Mouse (Mus musculus) liver, embryonic 14.5 days (tissue): ENCODE results near the gene Ccdc12. TPM values are rescaled to one million over a fixed set of nuclear protein-coding genes. Genes with fewer than 3 reads are reported as not detected.

Source experiments
- ATAC-seq: fragments of 200-750 bp; cut with Nextera tagmentation; 2 replicates; pipeline ENCODE4 v1.8.0; 2017; ENCODE audit warnings: moderate number of reproducible peaks, mild to moderate bottlenecking, moderate library complexity; ENCODE audit not compliant: insufficient read depth
- DNase-seq, 3 experiments: peaks; one replicate each; pipeline ENCODE4 v3.0.0-alpha.2; 2012 to 2013; ENCODE audit warnings: low read depth in 3 of 3, low spot score in 3 of 3
- H3K27ac ChIP-seq: fragments of 300-500 bp; sonication (generic); 2 replicates; pipeline ENCODE4 v1.5.1; 2014; ENCODE audit warnings: moderate library complexity, mild to moderate bottlenecking, control low read depth, inconsistent platforms
- H3K27me3 ChIP-seq: fragments of 300-500 bp; sonication (generic); 2 replicates; pipeline ENCODE4 v1.6.1; 2014; ENCODE audit warnings: mild to moderate bottlenecking, low read length, moderate library complexity; ENCODE audit not compliant: control insufficient read depth, insufficient read depth
- H3K36me3 ChIP-seq: fragments of 300-500 bp; sonication (generic); replicated peaks from 2 replicates; pipeline ENCODE4 v1.6.1; 2014; ENCODE audit warnings: low read depth; ENCODE audit not compliant: control insufficient read depth, insufficient read depth
- H3K4me1 ChIP-seq, 2 experiments: fragments of 200-500 bp in 1 of 2; fragments of 300-500 bp in 1 of 2; sonication (generic) in 1 of 2; replicated peaks; 2 replicates each; pipeline ENCODE4 v1.6.1; 2012 to 2014; ENCODE audit warnings: antibody characterized with exemption in 1 of 2, inconsistent platforms in 1 of 2, low read length in 1 of 2; ENCODE audit not compliant: control insufficient read depth in 2 of 2, insufficient read depth in 2 of 2
- H3K4me2 ChIP-seq: fragments of 300-500 bp; sonication (generic); 2 replicates; pipeline ENCODE4 v1.6.1; 2014; ENCODE audit warnings: low read depth, mild to moderate bottlenecking, control low read depth, moderate library complexity
- H3K4me3 ChIP-seq, 2 experiments: fragments of 200-500 bp in 1 of 2; fragments of 300-500 bp in 1 of 2; sonication (generic) in 1 of 2; 2 replicates each; pipeline ENCODE4 v1.5.1; 2012 to 2014; ENCODE audit warnings: low read depth in 2 of 2, low read length in 2 of 2, mild to moderate bottlenecking in 2 of 2, control low read depth in 1 of 2, inconsistent platforms in 1 of 2, moderate library complexity in 1 of 2; ENCODE audit not compliant: insufficient read depth in 1 of 2
- H3K9ac ChIP-seq: fragments of 300-500 bp; sonication (generic); replicated peaks from 2 replicates; pipeline ENCODE4 v1.6.1; 2014; ENCODE audit warnings: mild to moderate bottlenecking, control low read depth, moderate library complexity
- H3K9me3 ChIP-seq: fragments of 300-500 bp; sonication (generic); 2 replicates; pipeline ENCODE4 v1.6.1; 2016; ENCODE audit warnings: low read length, mixed read lengths; ENCODE audit not compliant: control insufficient read depth
- CTCF ChIP-seq: IDR thresholded peaks from 2 replicates; pipeline ENCODE4 v1.5.1; 2016; ENCODE audit warnings: antibody characterized with exemption, low read depth, control low read depth
- EP300 ChIP-seq: IDR thresholded peaks from 2 replicates; pipeline ENCODE4 v1.6.1; 2016; ENCODE audit warnings: antibody characterized with exemption, low read depth
- WGBS: fragments of 180-500 bp; shearing (Covaris S2); extraction: QIAGEN DNeasy Blood & Tissue Kit; methylation state at CpG from one replicate; pipeline ENCODE4 v1.1.7; 2014; ENCODE audit not compliant: insufficient replicate concordance; 5-methylcytosine and 5-hydroxymethylcytosine counted together
- polyA plus RNA-seq, 2 experiments: library from polyadenylated mRNA; depleted of rRNA in 1 of 2; stranded (reverse) in 1 of 2; unstranded in 1 of 2; fragments of >200 nt; fragmentation: Nextera tagmentation in 1 of 2; extraction: Ambion mirVana in 1 of 2; gene quantifications; 2 replicates each; pipeline versions ENCODE4 v1.2.1 to v1.2.3; 2012 to 2014

The Ccdc12 gene
- polyA plus RNA-seq, 2 experiments: 64.5 to 66.0 TPM

DNA sequence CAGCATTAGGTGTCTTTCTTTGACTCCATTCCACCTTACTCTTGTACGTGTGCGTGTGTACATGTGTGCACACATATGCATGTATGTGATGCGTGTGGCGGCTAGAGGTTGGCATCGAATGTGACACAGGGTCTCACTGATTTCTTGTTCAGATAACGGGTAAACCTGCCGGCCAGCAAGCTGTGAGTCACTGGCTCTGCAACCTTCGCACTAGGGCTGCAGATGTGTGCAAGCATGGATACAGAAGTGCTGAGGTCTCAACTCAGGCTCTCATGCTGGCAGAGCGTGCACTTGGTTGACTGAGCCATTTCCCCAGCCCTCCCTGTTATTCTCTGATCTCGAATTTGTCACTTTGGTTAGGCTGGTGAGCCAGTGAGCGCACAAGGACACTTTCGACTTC lies 3.2 kb downstream of the Ccdc12 start:
- Histone ChIP-seq H3K4me3 (no peak overlapping the region), H3K4me2 (no peak overlapping the region), H3K36me3 (no peaks in the 10 kb centered on the region), H3K4me1 (peaks cover 33 to 66% of the 10 kb centered on the region in 2 experiments), H3K27me3 (no peaks in the 10 kb centered on the region), H3K9ac (no peak overlapping the region), H3K9me3 (no peaks in the 10 kb centered on the region), H3K27ac (no peak overlapping the region)
- DNase-seq (no peak), ATAC-seq (no peak)
- WGBS: 69% methylated on average over 12 of the region's 12 CpGs
- no peak for TF ChIP-seq EP300
- no peak for TF ChIP-seq CTCF

DNA sequence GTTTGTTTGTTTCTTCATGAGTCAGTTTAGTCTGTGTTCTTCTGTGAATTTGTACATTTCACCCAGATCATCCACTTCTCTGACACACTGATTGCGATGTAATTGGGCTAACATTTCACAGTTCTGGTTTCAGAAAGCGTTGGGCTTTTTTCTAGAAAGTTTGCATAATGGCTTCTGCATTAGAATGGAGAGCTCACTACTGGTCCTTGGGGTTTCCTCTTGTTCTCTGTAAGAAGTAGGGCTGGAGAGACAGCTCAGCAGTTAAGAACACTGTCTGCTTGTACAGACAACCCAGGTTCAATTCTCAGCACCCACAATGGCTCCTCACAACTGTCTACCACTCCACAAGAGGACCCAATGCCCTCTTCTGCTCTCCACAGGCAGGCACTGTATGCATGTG lies 3.9 kb downstream of the Ccdc12 start:
- H3K27ac ChIP-seq: no peak overlapping the region

DNA sequence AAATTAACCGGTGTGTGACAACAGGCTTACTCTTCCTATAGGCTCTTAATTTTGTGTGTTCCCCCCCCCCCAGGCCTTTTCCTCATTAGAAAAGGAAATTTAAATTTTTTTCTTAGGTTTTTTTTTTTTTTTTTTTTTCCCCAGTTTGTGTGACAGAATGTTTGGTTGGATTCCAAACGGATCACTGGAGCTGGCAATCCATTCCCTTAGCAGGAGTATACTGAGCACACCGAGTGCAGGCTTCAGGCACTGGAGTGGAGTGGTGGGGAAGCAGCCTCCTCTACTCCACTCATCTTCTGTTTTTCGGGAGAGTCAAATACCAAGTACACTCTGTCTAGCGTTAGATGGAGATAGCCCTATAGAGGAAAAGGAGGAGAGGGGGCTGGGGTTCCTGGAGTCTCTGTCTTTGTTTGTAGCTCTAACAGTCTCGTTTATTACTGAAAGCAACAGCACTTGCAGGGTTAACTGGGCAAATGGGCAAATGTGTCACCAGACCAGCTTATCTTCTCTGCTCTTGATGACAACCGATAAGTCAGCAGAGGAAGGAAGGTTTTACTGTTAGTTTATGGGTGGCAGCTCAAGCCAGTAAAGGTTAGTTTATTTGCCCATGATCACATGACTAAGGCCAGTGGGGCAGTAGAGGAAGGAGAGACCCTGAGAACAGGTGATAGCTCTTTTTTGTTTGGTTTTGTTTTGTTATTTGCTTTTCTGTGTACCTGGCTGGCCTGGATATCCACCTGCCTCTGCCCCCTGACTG lies 4.7 kb downstream of the Ccdc12 start:
- DNase-seq (no peak), ATAC-seq (no peak)
- no peaks in the 10 kb centered on the region for H3K36me3 ChIP-seq
- no peak overlapping the region for H3K27ac ChIP-seq
- TF ChIP-seq CTCF: no peak
- TF ChIP-seq EP300: no peak
- no peak overlapping the region for H3K4me2 ChIP-seq
- 42% methylated on average over 7 of the region's 7 CpGs for WGBS
- H3K4me3 ChIP-seq: no peak overlapping the region
- peaks cover 31 to 67% of the 10 kb centered on the region in 2 experiments for H3K4me1 ChIP-seq
- H3K9me3 ChIP-seq: no peaks in the 10 kb centered on the region
- no peak overlapping the region for H3K9ac ChIP-seq
- H3K27me3 ChIP-seq: no peaks in the 10 kb centered on the region

More for the DNA sequence above, 3.9 kb downstream of the Ccdc12 start:
- H3K27me3 ChIP-seq: no peaks in the 10 kb centered on the region
- H3K4me3 ChIP-seq: no peak overlapping the region
- H3K9me3 ChIP-seq: no peaks in the 10 kb centered on the region
- WGBS: 70% methylated on average over 2 of the region's 2 CpGs
- DNase-seq: no peak
- H3K9ac ChIP-seq: no peak overlapping the region
- TF ChIP-seq EP300 (no peak), CTCF (no peak)
- no peak for ATAC-seq
- peaks cover 31 to 67% of the 10 kb centered on the region in 2 experiments for H3K4me1 ChIP-seq
- H3K4me2 ChIP-seq: no peak overlapping the region
- H3K36me3 ChIP-seq: no peaks in the 10 kb centered on the region

DNA sequence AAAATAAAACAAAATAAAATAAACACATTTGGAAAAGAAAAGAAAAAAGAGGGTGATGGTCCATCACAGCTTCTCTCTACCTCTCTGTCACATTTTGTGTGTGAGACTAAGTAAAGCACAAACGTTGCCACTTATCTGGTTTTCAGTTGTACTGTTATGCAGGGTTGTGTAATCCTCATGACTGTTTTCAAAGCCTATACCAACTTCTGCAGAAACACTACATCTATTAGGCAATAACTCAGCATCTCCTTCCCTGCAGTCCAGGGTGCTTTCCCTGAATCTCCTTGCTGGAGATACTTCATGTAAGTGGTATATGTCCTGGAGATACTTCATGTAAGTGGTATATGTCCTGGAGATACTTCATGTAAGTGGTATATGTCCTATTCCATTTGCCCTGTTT lies 6.5 kb downstream of the Ccdc12 start:
- no peak for TF ChIP-seq EP300
- no peak for TF ChIP-seq CTCF
- no peak for DNase-seq
- Histone ChIP-seq H3K4me2 (no peak overlapping the region), H3K27ac (no peak overlapping the region), H3K27me3 (no peaks in the 10 kb centered on the region; the same call in 1 of the 2 replicates), H3K9ac (no peak overlapping the region), H3K9me3 (no peaks in the 10 kb centered on the region), H3K4me3 (no peak overlapping the region), H3K4me1 (peaks cover 46 to 80% of the 10 kb centered on the region in 2 experiments), H3K36me3 (no peaks in the 10 kb centered on the region)
- ATAC-seq: no peak
- 21% methylated on average over 1 of the region's 1 CpGs for WGBS

DNA sequence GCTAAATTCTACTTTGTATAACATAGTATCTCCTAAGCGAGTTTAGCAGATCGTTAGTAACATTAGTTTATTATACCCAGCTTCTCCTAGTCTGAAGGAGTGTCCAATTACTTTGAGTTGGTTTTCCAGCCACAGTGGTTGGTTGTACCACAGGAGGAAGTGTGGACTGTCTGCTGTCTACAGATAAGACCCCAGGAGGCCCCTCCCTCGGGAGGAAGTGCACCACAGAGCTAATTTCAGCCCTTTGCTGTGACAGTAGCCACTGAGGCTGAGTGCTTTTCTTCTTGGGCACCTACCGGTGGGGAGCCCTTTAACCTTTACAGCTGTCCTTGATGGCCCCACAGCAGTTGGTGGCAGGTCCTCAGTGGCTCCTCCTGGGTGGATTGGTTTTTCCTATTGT lies 9.6 kb downstream of the Ccdc12 start:
- DNase-seq (peak in 2 of 3 experiments; percentile 81 to 84), ATAC-seq (peak; percentile 79)
- peak; percentile 86 for TF ChIP-seq EP300
- no peak for TF ChIP-seq CTCF
- H3K9ac ChIP-seq: peak overlapping the region; percentile 69
- peaks cover 67 to 90% of the 10 kb centered on the region in 2 experiments for H3K4me1 ChIP-seq
- H3K27me3 ChIP-seq: no peaks in the 10 kb centered on the region; the same call in 1 of the 2 replicates
- WGBS: 0% methylated on average over 4 of the region's 4 CpGs
- H3K36me3 ChIP-seq: no peaks in the 10 kb centered on the region
- peak overlapping the region; percentile 45 to 49 for H3K4me3 ChIP-seq
- H3K27ac ChIP-seq: peak overlapping the region; percentile 87
- no peaks in the 10 kb centered on the region for H3K9me3 ChIP-seq
- peak overlapping the region; percentile 87 for H3K4me2 ChIP-seq
